Mouse (Mus musculus) forebrain, embryonic 13.5 days (tissue): ENCODE results near the gene Acsf3. TPM values are rescaled to one million over a fixed set of nuclear protein-coding genes. Genes with fewer than 3 reads are reported as not detected.
A peak's percentile ranks its signal among the peaks of the same experiment; 100 is the strongest.

ENCODE experiments used
- ATAC-seq: fragments of 200-750 bp; cut with Nextera tagmentation; 2 replicates; pipeline ENCODE4 v1.8.0; 2017
- H3K27ac ChIP-seq: fragments of 300-500 bp; sonication (generic); 2 replicates; pipeline ENCODE4 v1.5.1; 2015; ENCODE audit warnings: inconsistent platforms, mild to moderate bottlenecking, moderate library complexity
- H3K27me3 ChIP-seq: fragments of 300-500 bp; sonication (generic); 2 replicates; pipeline ENCODE4 v1.6.1; 2015; ENCODE audit warnings: mild to moderate bottlenecking, inconsistent platforms
- H3K36me3 ChIP-seq: fragments of 300-500 bp; sonication (generic); 2 replicates; pipeline ENCODE4 v1.6.1; 2015; ENCODE audit warnings: mild to moderate bottlenecking, inconsistent platforms; ENCODE audit not compliant: poor library complexity, severe bottlenecking
- H3K4me1 ChIP-seq: fragments of 300-500 bp; sonication (generic); 2 replicates; pipeline ENCODE4 v1.6.1; 2015; ENCODE audit warnings: inconsistent platforms
- H3K4me2 ChIP-seq: fragments of 300-500 bp; sonication (generic); 2 replicates; pipeline ENCODE4 v1.6.1; 2015; ENCODE audit warnings: inconsistent platforms, mild to moderate bottlenecking, moderate library complexity
- H3K4me3 ChIP-seq: fragments of 300-500 bp; sonication (generic); 2 replicates; pipeline ENCODE4 v1.5.1; 2015; ENCODE audit warnings: mild to moderate bottlenecking, inconsistent platforms
- H3K9ac ChIP-seq: fragments of 300-500 bp; sonication (generic); 2 replicates; pipeline ENCODE4 v1.6.1; 2015; ENCODE audit warnings: mild to moderate bottlenecking, inconsistent platforms
- H3K9me3 ChIP-seq: fragments of 300-500 bp; sonication (generic); replicated peaks from 2 replicates; pipeline ENCODE4 v1.6.1; 2016; ENCODE audit warnings: inconsistent platforms
- WGBS: fragments of 180-500 bp; shearing (Covaris S2); methylation state at CpG from one replicate; pipeline ENCODE4 v1.1.7; 2015; 5-methylcytosine and 5-hydroxymethylcytosine counted together
- polyA plus RNA-seq: library from polyadenylated mRNA; unstranded; fragments of >200 nt; fragmentation: Nextera tagmentation; extraction: Ambion mirVana; gene quantifications from 2 replicates; pipeline ENCODE4 v1.2.1, GENCODE M21; 2015

The Acsf3 gene
- 15.4 and 17.4 TPM in 2 replicates for polyA plus RNA-seq

DNA sequence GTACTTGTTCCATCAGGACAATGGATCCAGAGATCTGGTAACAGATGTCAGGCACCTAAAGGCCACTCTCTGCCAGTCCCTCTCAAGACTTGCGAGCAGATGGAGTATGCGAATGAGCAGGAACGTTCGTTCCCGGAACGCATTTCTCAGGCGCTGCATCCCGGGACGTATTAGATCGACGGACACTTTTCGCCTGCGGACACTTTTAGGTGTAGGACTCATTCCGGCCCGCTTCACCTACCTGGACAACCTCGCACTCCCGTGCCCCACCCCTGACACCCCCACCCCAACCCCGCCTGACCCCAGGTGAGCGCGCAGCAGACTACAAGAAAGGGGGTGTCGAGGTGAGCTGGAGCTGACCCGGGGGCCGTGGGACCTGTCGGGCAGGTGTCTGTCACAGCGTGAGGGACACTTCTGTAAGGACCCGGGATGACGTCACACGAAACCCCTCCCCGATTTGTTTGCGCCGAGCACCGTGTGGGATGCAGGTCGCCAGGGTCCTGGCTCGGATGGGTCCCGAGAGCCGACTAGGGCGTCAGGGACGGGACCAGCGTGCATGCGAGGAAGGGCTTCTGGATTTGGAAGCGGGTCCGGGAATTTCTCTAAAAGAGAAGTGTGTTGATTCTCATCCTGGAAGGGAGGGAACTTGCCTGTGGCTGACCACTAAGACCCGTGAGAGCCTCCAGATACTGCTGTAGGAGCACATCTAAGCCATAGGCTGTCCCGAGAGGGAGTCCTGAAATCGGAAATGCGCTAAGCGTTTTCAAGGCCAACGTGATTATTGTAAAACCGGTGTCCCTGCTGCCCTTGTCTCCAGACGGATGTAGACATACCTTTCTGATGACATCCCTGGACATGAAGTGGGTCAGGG lies at the start of gene Acsf3:
Gene Acsf3 (plus strand): TSS at position 202 of the 871 bp plus-strand sequence.
- 1% methylated on average over 50 of the region's 50 CpGs for WGBS
- no peaks in the 10 kb centered on the region for H3K9me3 ChIP-seq
- H3K9ac ChIP-seq = peak within 1 kb of the TSS; percentile 86
- H3K4me3 ChIP-seq = peak within 1 kb of the TSS; percentile 73
- peaks cover 7% of the 10 kb centered on the region for H3K36me3 ChIP-seq
- peak; percentile 82 for ATAC-seq
- peak within 1 kb of the TSS; percentile 85 for H3K4me2 ChIP-seq
- peaks cover 23% of the 10 kb centered on the region for H3K4me1 ChIP-seq
- peaks cover 14% of the 10 kb centered on the region for H3K27me3 ChIP-seq
- H3K27ac ChIP-seq = peak within 1 kb of the TSS; percentile 19; the same call in 1 of the 2 replicates

DNA sequence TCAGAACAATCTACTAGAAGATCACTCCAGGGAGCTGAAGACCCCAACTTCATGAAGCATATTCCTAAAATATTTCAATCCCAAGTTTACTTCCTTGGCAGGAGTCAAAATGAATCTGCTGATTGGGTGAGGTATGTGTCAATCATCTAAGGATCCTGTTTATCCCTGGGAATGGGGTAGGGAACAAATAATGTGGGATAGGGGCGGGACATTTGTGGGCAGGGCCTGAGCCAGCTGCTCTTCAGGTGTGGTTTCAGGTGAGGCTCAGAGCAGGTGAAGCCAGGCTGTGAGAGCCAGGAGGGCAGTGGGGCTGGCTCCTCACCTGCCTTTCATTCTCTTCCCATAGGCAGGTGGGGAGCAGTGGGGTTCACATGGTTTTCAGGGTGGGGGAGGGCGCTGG lies 48.5 kb upstream of the Acsf3 start:
- 55% methylated on average over 2 of the region's 2 CpGs for WGBS
- no peak for ATAC-seq
- Histone ChIP-seq H3K4me3 (no peak overlapping the region), H3K4me1 (peaks cover 10% of the 10 kb centered on the region; the same call in 1 of the 2 replicates), H3K36me3 (no peaks in the 10 kb centered on the region), H3K9ac (no peak overlapping the region), H3K9me3 (no peaks in the 10 kb centered on the region), H3K4me2 (no peak overlapping the region), H3K27me3 (peaks cover 10% of the 10 kb centered on the region; the same call in 1 of the 2 replicates), H3K27ac (no peak overlapping the region)

DNA sequence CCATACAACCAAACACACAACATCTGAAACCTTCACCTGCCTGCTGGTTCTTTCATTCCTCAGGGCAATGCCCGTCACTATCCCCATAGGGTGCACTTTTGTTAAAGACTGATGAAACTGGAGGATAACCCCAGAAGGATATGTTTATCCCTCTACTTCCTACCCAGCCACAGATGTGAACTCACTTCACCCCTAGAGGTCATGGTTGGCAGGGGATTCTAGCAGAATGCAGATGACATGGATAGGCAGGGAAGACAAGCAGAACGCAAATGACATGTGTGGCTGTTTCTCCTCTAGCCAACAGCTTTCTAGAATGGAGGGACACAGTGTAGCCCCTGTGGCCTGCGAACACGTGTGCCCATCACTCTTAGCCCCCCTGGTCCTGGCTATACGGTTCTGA lies 47.9 kb upstream of the Acsf3 start:
- no peak for ATAC-seq
- WGBS = 73% methylated on average over 5 of the region's 5 CpGs

DNA sequence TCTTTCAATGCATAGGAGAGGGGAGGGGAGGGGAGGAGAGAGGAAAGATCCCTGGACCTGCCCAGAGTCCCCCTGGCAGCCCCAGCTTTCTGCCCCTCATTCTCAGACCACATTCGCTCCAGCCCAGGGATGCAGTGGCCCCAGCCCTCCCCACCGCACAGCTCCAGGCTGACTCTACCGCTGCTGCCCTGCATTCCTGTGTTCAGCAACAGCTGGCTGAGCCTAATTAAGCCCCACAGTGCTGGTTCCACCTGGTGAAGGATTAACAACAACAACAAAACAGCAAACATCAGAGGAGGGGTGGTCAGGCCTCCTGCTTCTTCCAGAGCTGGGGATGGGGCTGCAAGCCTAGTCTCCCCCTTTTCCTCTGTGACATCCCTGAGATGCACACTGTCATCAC lies 46.7 kb upstream of the Acsf3 start:
- peaks cover 12% of the 10 kb centered on the region for H3K4me1 ChIP-seq
- H3K4me3 ChIP-seq = no peak overlapping the region
- no peak overlapping the region for H3K4me2 ChIP-seq
- H3K36me3 ChIP-seq = no peaks in the 10 kb centered on the region
- no peaks in the 10 kb centered on the region for H3K9me3 ChIP-seq
- H3K27me3 ChIP-seq = peaks cover 12% of the 10 kb centered on the region; the same call in 1 of the 2 replicates
- no peak overlapping the region for H3K9ac ChIP-seq
- WGBS = 5% methylated on average over 3 of the region's 3 CpGs
- H3K27ac ChIP-seq = no peak overlapping the region
- no peak for ATAC-seq

More for the DNA sequence above, 47.9 kb upstream of the Acsf3 start:
- H3K27me3 ChIP-seq = peaks cover 10% of the 10 kb centered on the region; the same call in 1 of the 2 replicates
- no peaks in the 10 kb centered on the region for H3K9me3 ChIP-seq
- peaks cover 10% of the 10 kb centered on the region; the same call in 1 of the 2 replicates for H3K4me1 ChIP-seq
- no peak overlapping the region for H3K27ac ChIP-seq
- H3K36me3 ChIP-seq = no peaks in the 10 kb centered on the region
- H3K9ac ChIP-seq = no peak overlapping the region
- H3K4me2 ChIP-seq = no peak overlapping the region
- no peak overlapping the region for H3K4me3 ChIP-seq

DNA sequence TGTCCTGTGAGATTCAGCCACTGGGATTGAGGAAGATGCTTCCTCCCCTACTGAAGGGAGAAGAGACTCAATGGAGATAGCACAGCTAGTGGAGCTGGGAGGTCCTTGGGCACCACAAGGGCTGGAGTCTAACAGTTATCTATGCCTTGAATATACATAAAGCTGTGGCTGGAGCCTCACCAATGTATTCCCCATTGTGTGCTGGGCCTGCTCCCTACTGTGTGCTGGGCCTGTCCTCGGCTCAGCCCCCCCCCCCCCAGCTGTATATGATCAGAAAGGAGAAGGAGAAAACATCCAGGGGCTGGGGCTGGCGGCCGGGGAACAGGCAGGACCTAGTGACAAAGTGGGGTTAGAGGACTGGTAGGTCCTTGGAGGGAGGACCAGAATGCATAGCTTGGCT lies 40.2 kb upstream of the Acsf3 start:
- peaks cover 66% of the 10 kb centered on the region for H3K4me1 ChIP-seq

DNA sequence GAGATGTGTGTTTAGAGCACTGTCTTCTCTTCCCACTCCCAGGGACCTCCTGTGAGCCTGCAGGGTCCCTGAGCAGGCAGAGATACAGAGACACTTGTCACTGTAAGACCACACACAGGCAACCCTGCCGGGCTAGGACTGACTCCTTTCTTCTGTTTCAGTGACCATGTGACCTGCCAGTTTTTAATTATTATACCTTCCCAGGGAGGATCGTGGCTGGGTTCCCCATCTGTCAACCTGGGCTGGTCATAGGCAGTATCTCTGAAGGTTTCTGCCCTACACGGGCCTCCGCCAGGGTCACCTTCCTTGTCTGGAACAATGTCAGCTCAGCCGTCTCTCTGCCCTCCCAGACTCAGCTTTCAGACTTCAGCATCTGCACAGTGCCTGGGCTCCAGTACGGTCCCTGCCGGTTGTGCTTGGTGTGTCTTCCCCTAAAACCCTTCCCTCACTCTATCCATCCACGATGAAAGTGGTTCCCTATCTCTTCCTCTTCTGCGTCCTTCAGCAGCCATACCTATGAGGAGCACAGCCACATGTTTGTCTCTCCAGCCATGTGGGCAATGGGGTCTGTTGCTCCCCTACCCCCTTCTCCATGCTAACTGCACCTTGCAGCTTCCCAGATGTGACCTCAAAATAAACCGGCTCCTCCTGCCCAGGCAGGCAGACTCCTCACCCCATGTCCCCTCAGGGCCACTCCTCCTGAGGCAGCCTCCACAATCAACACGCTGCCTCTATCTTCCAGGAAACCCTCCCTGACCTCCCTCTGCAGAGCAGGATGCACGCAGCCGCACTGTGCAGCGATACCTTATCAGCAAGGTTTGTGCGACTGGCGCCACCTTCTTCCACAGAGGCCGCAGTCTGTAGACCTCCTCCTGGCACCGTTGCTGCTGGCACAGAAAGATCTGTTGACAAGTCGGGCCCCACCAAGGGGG lies 39.5 kb upstream of the Acsf3 start:
- Histone ChIP-seq H3K9me3 (no peaks in the 10 kb centered on the region), H3K4me2 (no peak overlapping the region), H3K36me3 (no peaks in the 10 kb centered on the region), H3K4me1 (peaks cover 73% of the 10 kb centered on the region), H3K27ac (peak overlapping the region; percentile 54), H3K9ac (peak overlapping the region; percentile 22; the same call in 1 of the 2 replicates), H3K4me3 (no peak overlapping the region), H3K27me3 (peaks cover 10% of the 10 kb centered on the region; the same call in 1 of the 2 replicates)
- 62% methylated on average over 19 of the region's 19 CpGs for WGBS
- no peak for ATAC-seq

More for the DNA sequence above, 40.2 kb upstream of the Acsf3 start:
- no peak overlapping the region for H3K4me2 ChIP-seq
- no peak for ATAC-seq
- peaks cover 10% of the 10 kb centered on the region; the same call in 1 of the 2 replicates for H3K27me3 ChIP-seq
- 72% methylated on average over 3 of the region's 3 CpGs for WGBS
- H3K27ac ChIP-seq = peak overlapping the region; percentile 54
- H3K9me3 ChIP-seq = no peaks in the 10 kb centered on the region
- no peaks in the 10 kb centered on the region for H3K36me3 ChIP-seq
- H3K4me3 ChIP-seq = no peak overlapping the region
- peak overlapping the region; percentile 22; the same call in 1 of the 2 replicates for H3K9ac ChIP-seq

DNA sequence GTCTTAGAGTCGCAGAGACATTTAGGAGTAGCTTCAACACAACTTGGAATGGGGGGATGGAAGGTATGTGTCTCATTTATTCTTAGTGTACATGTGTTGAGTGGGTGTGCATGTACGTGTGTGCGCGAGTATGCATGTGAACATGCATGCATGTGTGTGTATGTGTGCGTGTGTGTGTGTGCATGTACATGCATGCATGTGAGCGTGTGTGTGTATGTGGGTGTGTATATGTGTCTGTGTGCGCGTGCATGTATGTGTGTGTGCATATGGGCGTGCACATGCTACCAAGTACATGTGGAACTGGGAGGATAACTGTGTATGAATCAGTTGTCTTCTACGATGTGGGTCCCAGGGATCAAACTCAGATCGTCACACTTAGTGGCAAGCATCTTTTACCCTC lies 38.7 kb upstream of the Acsf3 start:
- no peak overlapping the region for H3K4me2 ChIP-seq
- H3K9ac ChIP-seq = no peak overlapping the region
- 90% methylated on average over 11 of the region's 11 CpGs for WGBS
- peaks cover 15% of the 10 kb centered on the region; the same call in 1 of the 2 replicates for H3K27me3 ChIP-seq
- ATAC-seq = no peak
- H3K9me3 ChIP-seq = no peaks in the 10 kb centered on the region
- no peak overlapping the region for H3K4me3 ChIP-seq
- H3K36me3 ChIP-seq = no peaks in the 10 kb centered on the region
- H3K27ac ChIP-seq = peak overlapping the region; percentile 85; the same call in 1 of the 2 replicates
- peaks cover 80% of the 10 kb centered on the region for H3K4me1 ChIP-seq

DNA sequence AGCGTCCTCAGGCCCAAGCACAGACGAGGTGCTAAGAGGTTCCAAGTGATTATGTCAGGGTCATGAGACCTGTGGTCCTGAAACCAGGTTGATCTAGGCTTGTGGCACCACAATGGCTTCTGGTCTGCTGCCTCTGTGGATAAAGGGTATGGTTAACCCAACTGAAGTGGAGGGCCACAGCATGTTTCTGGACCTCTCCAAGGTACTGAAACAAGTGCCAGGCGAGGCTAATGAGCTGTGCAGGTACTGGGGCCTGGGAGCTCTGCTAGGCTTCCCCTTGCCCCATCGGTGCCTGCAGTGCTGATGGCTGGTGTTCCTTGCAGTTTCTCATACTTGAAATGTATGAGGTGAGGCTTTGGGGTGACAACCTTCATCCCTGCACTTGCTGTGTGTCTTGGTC lies 38.2 kb upstream of the Acsf3 start:
- no peak overlapping the region for H3K4me3 ChIP-seq
- no peak for ATAC-seq
- 46% methylated on average over 4 of the region's 4 CpGs for WGBS
- H3K27ac ChIP-seq = peak overlapping the region; percentile 85
- no peaks in the 10 kb centered on the region for H3K9me3 ChIP-seq
- peaks cover 85% of the 10 kb centered on the region for H3K4me1 ChIP-seq
- no peak overlapping the region for H3K4me2 ChIP-seq
- H3K27me3 ChIP-seq = peaks cover 16% of the 10 kb centered on the region; the same call in 1 of the 2 replicates
- no peak overlapping the region for H3K9ac ChIP-seq
- no peaks in the 10 kb centered on the region for H3K36me3 ChIP-seq

DNA sequence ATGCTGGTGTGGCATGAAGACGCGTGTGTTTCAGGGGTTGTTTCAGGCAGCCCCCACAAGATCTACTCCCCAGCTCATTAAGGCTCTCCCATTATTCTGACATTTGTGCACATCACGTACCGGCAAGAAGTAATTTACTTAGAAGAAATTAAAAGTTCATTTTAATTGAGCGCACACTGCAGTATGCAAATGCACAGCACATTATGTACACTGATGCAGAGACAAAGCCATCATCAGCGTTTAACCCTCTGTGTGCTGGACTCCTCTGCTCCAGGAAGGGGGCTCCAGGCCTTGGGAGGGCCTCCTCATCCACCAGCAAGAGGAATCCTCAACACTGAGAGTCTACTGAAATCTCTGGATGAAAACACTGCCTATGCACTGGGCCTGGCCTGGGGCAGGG lies 37.4 kb upstream of the Acsf3 start:
- ATAC-seq = peak; percentile 54
- Histone ChIP-seq H3K4me2 (no peak overlapping the region), H3K36me3 (no peaks in the 10 kb centered on the region), H3K9me3 (no peaks in the 10 kb centered on the region), H3K4me3 (no peak overlapping the region), H3K4me1 (peaks cover 93% of the 10 kb centered on the region), H3K27me3 (peaks cover 16% of the 10 kb centered on the region; the same call in 1 of the 2 replicates), H3K27ac (peak overlapping the region; percentile 85), H3K9ac (no peak overlapping the region)
- 47% methylated on average over 6 of the region's 6 CpGs for WGBS

DNA sequence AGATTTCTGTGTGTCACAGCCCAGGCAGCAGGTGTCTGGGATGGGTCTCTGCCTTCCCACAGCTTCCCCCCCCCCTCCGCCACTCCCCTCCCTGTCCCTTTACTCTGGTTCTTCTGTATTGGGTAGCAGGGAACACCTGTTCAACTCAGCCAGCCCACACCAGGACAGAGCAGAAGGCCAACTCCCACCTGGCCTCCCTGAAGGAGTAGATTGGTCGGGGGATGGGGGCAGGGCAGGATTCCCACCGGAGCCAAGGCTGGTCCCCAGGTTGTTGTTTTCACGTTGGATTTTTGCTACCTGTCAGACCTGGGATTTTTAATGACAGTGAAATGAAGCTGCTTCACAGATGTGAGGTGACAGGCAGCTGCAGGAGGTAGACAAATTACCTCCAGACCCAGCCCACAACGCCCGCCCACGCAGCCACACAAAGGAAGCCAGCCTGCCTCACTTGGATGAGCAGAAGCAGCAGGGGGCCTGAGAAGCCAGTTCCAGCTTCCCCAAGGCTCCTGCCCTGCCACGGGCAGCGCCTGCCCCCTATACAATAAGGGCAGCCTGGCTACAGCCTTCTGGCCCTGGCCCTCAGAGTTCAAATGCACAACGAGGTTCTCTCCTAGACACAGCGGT lies 36.1 kb upstream of the Acsf3 start:
- 24% methylated on average over 11 of the region's 11 CpGs for WGBS
- Histone ChIP-seq H3K4me2 (no peak overlapping the region), H3K27me3 (peaks cover 11% of the 10 kb centered on the region; the same call in 1 of the 2 replicates), H3K27ac (peak overlapping the region; percentile 85), H3K36me3 (no peaks in the 10 kb centered on the region), H3K9me3 (no peaks in the 10 kb centered on the region), H3K9ac (peak overlapping the region; percentile 17; the same call in 1 of the 2 replicates), H3K4me1 (peaks cover 99% of the 10 kb centered on the region), H3K4me3 (no peak overlapping the region)
- ATAC-seq = no peak

DNA sequence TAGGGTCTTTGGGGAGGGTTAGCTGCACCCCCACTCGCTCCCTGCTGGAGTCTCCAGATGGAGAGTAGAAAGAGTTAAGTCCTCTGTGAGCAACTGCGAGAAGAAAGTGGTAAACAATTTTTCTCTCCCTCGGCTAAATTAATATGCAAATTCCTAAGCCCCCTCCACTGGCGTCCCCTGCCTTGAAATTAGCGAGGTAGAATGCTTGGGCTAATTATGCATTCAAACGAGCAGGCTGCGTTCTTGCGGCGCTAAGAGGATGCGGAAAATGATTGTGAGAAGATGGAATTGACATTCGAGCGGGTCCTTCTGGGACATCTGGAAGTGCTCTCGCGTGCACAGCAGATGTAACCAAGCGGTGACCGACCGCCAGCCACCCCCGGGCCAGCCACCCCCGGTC lies 32.8 kb upstream of the Acsf3 start:
- peak; percentile 59 for ATAC-seq
- Histone ChIP-seq H3K4me2 (peak overlapping the region; percentile 47), H3K9ac (no peak overlapping the region), H3K4me1 (peaks cover 99% of the 10 kb centered on the region), H3K27ac (peak overlapping the region; percentile 99), H3K9me3 (no peaks in the 10 kb centered on the region), H3K27me3 (peaks cover 6% of the 10 kb centered on the region; the same call in 1 of the 2 replicates), H3K36me3 (no peaks in the 10 kb centered on the region), H3K4me3 (no peak overlapping the region)
- WGBS = 3% methylated on average over 19 of the region's 19 CpGs
